Mouse (Mus musculus) cortical plate, adult 2 months (tissue): ENCODE results near the gene Tia1.

ENCODE experiments used
- CTCF ChIP-seq: fragments of 200-500 bp; IDR thresholded peaks from 2 replicates; pipeline ENCODE4 v1.5.1; 2011; ENCODE audit warnings: mild to moderate bottlenecking, control low read depth, low read length; ENCODE audit not compliant: insufficient read depth; ENCODE audit errors: extremely low read depth
- POLR2A ChIP-seq: fragments of 200-500 bp; IDR thresholded peaks from 2 replicates; pipeline ENCODE4 v1.6.1; 2011; ENCODE audit warnings: mild to moderate bottlenecking, low read length, control low read depth; ENCODE audit not compliant: insufficient read depth; ENCODE audit errors: extremely low read depth

DNA sequence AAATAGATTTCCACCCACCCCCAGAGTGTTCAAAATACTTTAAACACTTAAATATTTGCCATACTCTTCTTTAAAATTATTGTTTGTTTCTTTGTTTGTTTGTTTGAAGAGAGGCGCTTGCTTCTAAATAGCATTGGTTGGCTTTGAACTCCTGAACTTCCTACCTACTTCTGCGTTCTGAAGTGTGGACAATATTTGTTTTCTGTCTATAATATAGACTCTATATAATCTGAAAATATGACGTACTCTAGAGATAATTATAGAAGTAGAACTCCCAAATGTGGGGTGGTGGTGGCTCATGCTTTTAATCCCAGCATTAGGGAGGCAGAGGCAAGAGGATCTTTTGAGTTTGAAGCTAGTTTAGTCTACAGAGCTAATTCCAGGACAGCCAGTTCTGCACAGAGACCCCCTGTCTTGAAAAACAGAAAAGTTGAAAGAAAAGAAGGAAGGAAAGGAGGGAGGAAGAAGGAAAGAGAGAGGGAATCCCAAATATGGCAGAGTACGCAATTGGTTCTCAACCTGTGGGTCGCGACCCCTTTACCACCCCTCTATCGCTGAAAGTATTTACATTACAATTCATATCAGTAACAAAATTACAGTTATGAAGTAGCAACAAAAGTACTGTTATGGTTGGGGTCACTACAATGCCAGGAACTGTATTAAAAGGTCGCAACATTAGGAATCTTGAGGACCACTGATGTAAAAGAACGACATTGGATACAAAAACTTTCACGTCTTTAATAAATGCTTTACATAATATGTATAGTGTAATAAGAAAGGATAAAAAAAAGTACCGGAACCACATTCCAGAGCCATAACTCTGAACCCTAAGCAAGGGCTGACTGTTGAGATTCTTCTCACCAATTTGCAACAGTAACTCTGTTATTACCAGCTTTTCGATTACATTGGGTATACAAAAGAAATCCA, 1.1 kb upstream of the Tia1 start:
- TF ChIP-seq POLR2A (no peak), CTCF (no peak)
